Mouse (Mus musculus): ENCODE results near the gene Col4a3bp. TPM values are rescaled to one million over a fixed set of nuclear protein-coding genes. Genes with fewer than 3 reads are reported as not detected.

Col4a3bp gene
- polyA plus RNA-seq, 1 experiment = 24.2 TPM

DNA sequence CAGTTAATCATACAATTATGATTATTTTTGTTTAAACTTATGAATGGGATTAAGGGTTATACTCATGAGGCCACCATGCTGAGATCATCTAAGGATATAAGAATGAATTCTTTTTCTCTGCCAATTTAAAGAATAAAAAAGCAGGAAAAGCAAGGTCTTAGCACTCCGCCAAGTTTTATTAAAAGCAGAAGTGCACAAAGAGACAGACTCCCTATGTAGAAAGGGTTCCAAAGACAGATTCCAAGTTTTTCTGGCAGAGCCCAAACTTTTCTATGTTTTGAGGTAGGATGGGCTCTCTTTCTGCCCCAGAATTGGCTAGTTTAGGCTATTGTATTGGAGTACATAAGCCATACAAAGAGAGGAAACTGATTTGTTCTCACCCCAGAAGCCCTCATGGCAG lies 37.6 kb downstream of the Col4a3bp start:
- H3K27ac ChIP-seq (ENCODE audit: control insufficient read depth, insufficient read depth, low read length) = no peak overlapping the region

DNA sequence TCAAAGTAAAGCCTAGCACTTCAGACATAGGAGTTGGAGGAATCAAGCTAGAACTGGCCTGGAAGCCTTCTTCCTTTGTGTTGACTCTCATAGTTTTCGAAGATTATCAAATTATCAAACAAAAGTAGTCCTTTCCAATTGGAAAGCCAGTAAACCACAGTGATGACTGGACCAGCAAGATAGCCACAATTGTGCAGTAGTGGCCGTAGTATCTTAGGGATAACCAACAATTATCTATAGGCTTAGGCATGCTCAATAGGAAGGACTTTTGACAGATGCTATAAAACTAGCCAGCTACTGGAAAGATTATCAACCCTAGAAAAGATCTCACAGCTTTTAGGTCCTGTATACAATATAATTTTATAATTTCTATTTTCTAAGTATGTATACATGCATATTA lies 41.8 kb downstream of the Col4a3bp start:
- Histone ChIP-seq H3K4me1 (replicated peaks; ENCODE audit: control insufficient read depth, insufficient read depth, low read length) (no peaks in the 10 kb centered on the region), H3K4me3 (ENCODE audit: control insufficient read depth, insufficient read depth, low read length) (no peak overlapping the region), H3K27me3 (ENCODE audit: control insufficient read depth, insufficient read depth, low read length) (no peaks in the 10 kb centered on the region), H3K36me3 (ENCODE audit: control insufficient read depth, insufficient read depth, low read length) (no peaks in the 10 kb centered on the region), H3K27ac (ENCODE audit: control insufficient read depth, insufficient read depth, low read length) (no peak overlapping the region)
- no peak for DNase-seq
- no peak for TF ChIP-seq CTCF (IDR thresholded peaks at IDR 0.05; ENCODE audit: borderline replicate concordance, control insufficient read depth, extremely low read depth, insufficient read depth, low read length, poor library complexity)
- no peak for TF ChIP-seq POLR2A (IDR thresholded peaks at IDR 0.05; ENCODE audit: control insufficient read depth, extremely low read depth, insufficient read depth, low read length, poor library complexity)
- 98% methylated on average over 2 of the region's 2 CpGs for WGBS

More for the DNA sequence above, 37.6 kb downstream of the Col4a3bp start:
- TF ChIP-seq POLR2A (IDR thresholded peaks at IDR 0.05; ENCODE audit: control insufficient read depth, extremely low read depth, insufficient read depth, low read length, poor library complexity) = no peak
- H3K4me1 ChIP-seq (replicated peaks; ENCODE audit: control insufficient read depth, insufficient read depth, low read length) = no peaks in the 10 kb centered on the region
- no peaks in the 10 kb centered on the region for H3K36me3 ChIP-seq (ENCODE audit: control insufficient read depth, insufficient read depth, low read length)
- 97% methylated on average over 1 of the region's 1 CpGs for WGBS
- H3K4me3 ChIP-seq (ENCODE audit: control insufficient read depth, insufficient read depth, low read length) = no peak overlapping the region
- no peak for DNase-seq
- no peaks in the 10 kb centered on the region for H3K27me3 ChIP-seq (ENCODE audit: control insufficient read depth, insufficient read depth, low read length)

DNA sequence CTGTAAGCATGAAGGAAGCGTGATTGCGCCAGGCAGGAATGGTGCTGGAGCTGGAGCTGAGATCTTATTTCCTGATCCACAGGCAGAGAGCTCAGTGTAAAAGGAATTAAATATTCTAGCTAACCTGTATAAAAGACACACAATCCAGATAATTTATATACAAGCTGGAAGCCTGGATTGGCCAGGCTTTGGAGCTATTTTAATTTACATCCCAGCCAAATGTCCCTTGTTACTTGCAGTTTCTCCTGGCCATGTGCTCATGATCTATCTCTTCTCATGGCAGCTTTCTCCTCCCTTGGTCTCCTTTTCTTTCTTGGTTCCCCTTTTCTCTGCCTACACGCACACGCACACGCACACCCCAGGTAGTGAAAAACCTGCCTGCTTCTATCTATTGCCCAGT lies 44.1 kb downstream of the Col4a3bp start:
- DNase-seq = no peak
- H3K27ac ChIP-seq (ENCODE audit: control insufficient read depth, insufficient read depth, low read length) = no peak overlapping the region
- 99% methylated on average over 5 of the region's 5 CpGs for WGBS
- H3K4me1 ChIP-seq (replicated peaks; ENCODE audit: control insufficient read depth, insufficient read depth, low read length) = no peaks in the 10 kb centered on the region
- H3K27me3 ChIP-seq (ENCODE audit: control insufficient read depth, insufficient read depth, low read length) = no peaks in the 10 kb centered on the region
- no peaks in the 10 kb centered on the region for H3K36me3 ChIP-seq (ENCODE audit: control insufficient read depth, insufficient read depth, low read length)
- no peak overlapping the region for H3K4me3 ChIP-seq (ENCODE audit: control insufficient read depth, insufficient read depth, low read length)
- no peak for TF ChIP-seq POLR2A (IDR thresholded peaks at IDR 0.05; ENCODE audit: control insufficient read depth, extremely low read depth, insufficient read depth, low read length, poor library complexity)
- no peak for TF ChIP-seq CTCF (IDR thresholded peaks at IDR 0.05; ENCODE audit: borderline replicate concordance, control insufficient read depth, extremely low read depth, insufficient read depth, low read length, poor library complexity)

DNA sequence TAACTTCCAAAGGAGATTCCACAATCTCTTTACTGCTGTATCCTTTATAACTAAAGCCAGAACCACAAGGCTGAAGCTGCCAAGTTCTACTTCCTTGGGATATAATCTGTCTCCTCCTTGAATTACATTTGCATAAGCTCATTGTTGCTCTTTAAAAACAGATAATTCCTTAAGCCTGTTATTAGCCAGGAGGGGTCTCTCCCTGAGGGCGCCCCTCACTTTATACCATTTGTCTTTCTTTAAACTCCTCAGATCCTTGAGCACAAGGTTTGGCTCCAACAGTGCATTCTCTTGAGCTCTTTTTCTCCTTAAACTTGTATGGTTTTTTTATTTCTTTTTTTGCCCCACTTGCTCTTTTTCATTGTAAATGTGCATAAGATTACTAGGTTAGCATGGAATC lies 46.2 kb downstream of the Col4a3bp start:
- no peak for DNase-seq
- Histone ChIP-seq H3K4me1 (replicated peaks; ENCODE audit: control insufficient read depth, insufficient read depth, low read length) (no peaks in the 10 kb centered on the region), H3K27me3 (ENCODE audit: control insufficient read depth, insufficient read depth, low read length) (no peaks in the 10 kb centered on the region), H3K36me3 (ENCODE audit: control insufficient read depth, insufficient read depth, low read length) (no peaks in the 10 kb centered on the region), H3K27ac (ENCODE audit: control insufficient read depth, insufficient read depth, low read length) (no peak overlapping the region), H3K4me3 (ENCODE audit: control insufficient read depth, insufficient read depth, low read length) (no peak overlapping the region)
- WGBS = 98% methylated on average over 1 of the region's 1 CpGs
- no peak for TF ChIP-seq CTCF (IDR thresholded peaks at IDR 0.05; ENCODE audit: borderline replicate concordance, control insufficient read depth, extremely low read depth, insufficient read depth, low read length, poor library complexity)
- no peak for TF ChIP-seq POLR2A (IDR thresholded peaks at IDR 0.05; ENCODE audit: control insufficient read depth, extremely low read depth, insufficient read depth, low read length, poor library complexity)

DNA sequence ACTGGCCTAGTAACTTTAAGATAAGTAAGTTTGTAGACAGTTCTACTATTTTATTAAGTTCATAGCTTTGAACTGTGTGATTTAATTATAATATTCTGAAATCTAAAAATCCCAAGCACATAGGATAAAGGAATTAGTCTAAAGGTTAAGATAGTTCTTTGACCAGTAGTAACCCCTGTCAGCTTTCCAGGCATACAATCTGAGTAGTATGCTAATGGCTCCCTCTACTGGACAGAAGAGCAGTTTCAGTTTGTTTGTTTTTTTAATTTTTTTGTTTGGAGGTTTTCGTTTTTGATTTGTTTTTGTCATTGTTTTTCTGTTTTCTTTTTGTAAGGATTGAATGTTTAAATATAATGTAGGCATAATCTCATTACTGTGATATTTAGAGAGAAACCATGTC lies 51.2 kb downstream of the Col4a3bp start:
- H3K36me3 ChIP-seq (ENCODE audit: control insufficient read depth, insufficient read depth, low read length) = no peaks in the 10 kb centered on the region; the same call in 1 of the 2 replicates
- no peaks in the 10 kb centered on the region for H3K27me3 ChIP-seq (ENCODE audit: control insufficient read depth, insufficient read depth, low read length)
- H3K27ac ChIP-seq (ENCODE audit: control insufficient read depth, insufficient read depth, low read length) = no peak overlapping the region
- DNase-seq = no peak
- no peak overlapping the region for H3K4me3 ChIP-seq (ENCODE audit: control insufficient read depth, insufficient read depth, low read length)
- no peaks in the 10 kb centered on the region for H3K4me1 ChIP-seq (replicated peaks; ENCODE audit: control insufficient read depth, insufficient read depth, low read length)
- TF ChIP-seq POLR2A (IDR thresholded peaks at IDR 0.05; ENCODE audit: control insufficient read depth, extremely low read depth, insufficient read depth, low read length, poor library complexity) = no peak
- no peak for TF ChIP-seq CTCF (IDR thresholded peaks at IDR 0.05; ENCODE audit: borderline replicate concordance, control insufficient read depth, extremely low read depth, insufficient read depth, low read length, poor library complexity)
- 5% methylated on average over 1 of the region's 1 CpGs for WGBS

DNA sequence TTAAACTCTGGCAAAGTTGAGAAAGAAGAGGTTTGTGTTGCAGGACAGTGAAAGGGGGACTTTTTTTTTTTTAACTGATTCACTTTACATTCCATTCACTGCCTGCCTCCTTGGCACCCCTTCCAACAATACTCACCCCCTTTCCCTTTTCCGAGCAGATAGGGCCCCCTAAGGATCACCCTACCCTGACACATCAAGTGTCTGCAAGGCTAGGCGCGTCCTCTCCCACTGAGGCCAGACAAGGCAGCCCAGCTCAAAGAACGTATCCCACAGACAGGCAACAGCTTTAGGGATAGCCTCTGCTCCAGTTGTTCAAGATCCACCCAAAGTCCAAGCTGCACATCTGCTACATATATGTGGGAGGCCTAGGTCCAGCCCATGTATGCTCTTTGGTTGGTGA lies 51.7 kb downstream of the Col4a3bp start:
- Histone ChIP-seq H3K36me3 (ENCODE audit: control insufficient read depth, insufficient read depth, low read length) (peaks cover 4% of the 10 kb centered on the region), H3K27ac (ENCODE audit: control insufficient read depth, insufficient read depth, low read length) (no peak overlapping the region), H3K27me3 (ENCODE audit: control insufficient read depth, insufficient read depth, low read length) (no peaks in the 10 kb centered on the region), H3K4me1 (replicated peaks; ENCODE audit: control insufficient read depth, insufficient read depth, low read length) (no peaks in the 10 kb centered on the region), H3K4me3 (ENCODE audit: control insufficient read depth, insufficient read depth, low read length) (no peak overlapping the region)
- TF ChIP-seq CTCF (IDR thresholded peaks at IDR 0.05; ENCODE audit: borderline replicate concordance, control insufficient read depth, extremely low read depth, insufficient read depth, low read length, poor library complexity) (no peak), POLR2A (IDR thresholded peaks at IDR 0.05; ENCODE audit: control insufficient read depth, extremely low read depth, insufficient read depth, low read length, poor library complexity) (no peak)
- no peak for DNase-seq
- 96% methylated on average over 4 of the region's 4 CpGs for WGBS

DNA sequence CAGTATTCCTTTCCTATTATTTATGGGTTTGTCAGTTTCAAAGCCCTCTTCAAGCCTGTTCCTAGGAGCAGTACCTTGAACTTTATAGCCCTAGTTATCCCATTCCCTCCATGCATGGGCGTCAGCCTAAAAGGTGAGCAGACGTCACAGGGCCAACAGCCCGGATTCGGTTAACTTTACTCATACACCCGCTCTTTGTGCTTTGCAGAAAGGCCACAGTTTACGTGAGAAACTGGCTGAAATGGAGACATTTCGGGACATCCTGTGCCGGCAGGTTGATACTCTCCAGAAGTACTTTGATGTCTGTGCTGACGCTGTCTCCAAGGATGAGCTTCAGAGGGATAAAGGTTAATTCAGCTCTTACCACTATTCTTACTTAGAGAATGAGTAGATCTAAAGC lies 56.8 kb downstream of the Col4a3bp start:
- H3K27ac ChIP-seq (ENCODE audit: control insufficient read depth, insufficient read depth, low read length) = no peak overlapping the region
- H3K36me3 ChIP-seq (ENCODE audit: control insufficient read depth, insufficient read depth, low read length) = peaks cover 8% of the 10 kb centered on the region
- no peaks in the 10 kb centered on the region for H3K27me3 ChIP-seq (ENCODE audit: control insufficient read depth, insufficient read depth, low read length)
- WGBS = 99% methylated on average over 9 of the region's 9 CpGs
- H3K4me3 ChIP-seq (ENCODE audit: control insufficient read depth, insufficient read depth, low read length) = no peak overlapping the region
- DNase-seq = no peak
- H3K4me1 ChIP-seq (replicated peaks; ENCODE audit: control insufficient read depth, insufficient read depth, low read length) = no peaks in the 10 kb centered on the region
- TF ChIP-seq CTCF (IDR thresholded peaks at IDR 0.05; ENCODE audit: borderline replicate concordance, control insufficient read depth, extremely low read depth, insufficient read depth, low read length, poor library complexity) = no peak
- no peak for TF ChIP-seq POLR2A (IDR thresholded peaks at IDR 0.05; ENCODE audit: control insufficient read depth, extremely low read depth, insufficient read depth, low read length, poor library complexity)
